Mouse (Mus musculus): ENCODE data around the gene Spred1. TPM values are rescaled to one million over a fixed set of nuclear protein-coding genes. Genes with fewer than 3 reads are reported as not detected.
"Not testable (repeated sequence)": the region's sequence is repeated elsewhere in the genome, so short reads cannot be mapped to it uniquely, and the experiment has no call there.

The Spred1 gene
- total and polyA plus RNA-seq, 3 experiments, result 11.3 to 113 (median 58.3) TPM

DNA sequence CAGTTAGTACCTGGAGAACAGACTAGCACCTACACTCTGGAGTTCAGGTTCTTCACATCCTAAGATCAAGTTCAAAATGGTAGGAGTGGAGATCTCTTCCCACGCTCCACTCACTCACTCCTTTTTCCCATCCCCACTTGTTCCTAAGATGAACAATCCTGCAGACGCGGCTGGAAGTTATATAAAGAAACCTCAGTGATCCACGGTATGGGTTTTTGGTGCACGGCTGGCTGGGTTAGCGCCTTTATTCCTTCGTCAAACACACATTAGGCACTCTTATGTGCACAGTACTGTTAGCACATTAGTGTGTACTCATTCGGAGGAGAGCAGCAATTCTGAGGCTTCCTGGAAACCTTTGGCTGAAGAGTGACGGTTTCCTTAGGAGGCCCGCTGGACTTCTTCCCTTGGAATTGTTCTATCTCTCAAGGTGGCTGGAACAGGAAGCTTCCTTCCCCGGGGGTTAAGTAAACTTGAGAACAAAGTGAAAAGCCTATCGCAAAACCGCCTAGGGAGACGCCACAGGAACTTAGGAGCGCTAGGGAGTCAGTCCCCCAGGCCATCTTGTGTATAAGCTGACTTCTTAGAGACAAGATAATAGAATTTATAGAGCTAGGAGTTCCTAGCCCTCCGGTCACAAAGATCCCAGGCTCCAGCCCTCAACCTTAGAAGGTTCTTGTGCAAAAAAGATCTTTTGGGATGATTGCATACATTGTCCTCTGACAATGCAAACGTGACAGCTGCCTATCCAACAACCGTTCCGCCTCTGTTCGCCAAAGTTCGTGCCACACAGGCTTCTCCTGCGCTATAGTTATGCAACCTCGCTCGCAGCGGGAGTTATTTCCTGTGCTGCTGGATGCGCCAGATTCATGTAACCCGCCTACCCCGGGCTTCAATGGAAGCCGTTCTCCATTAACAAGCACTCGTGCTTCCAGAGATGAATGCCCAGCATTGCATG lies 1.6 kb upstream of the Spred1 start:
- peak; percentile 87 for DNase-seq

DNA sequence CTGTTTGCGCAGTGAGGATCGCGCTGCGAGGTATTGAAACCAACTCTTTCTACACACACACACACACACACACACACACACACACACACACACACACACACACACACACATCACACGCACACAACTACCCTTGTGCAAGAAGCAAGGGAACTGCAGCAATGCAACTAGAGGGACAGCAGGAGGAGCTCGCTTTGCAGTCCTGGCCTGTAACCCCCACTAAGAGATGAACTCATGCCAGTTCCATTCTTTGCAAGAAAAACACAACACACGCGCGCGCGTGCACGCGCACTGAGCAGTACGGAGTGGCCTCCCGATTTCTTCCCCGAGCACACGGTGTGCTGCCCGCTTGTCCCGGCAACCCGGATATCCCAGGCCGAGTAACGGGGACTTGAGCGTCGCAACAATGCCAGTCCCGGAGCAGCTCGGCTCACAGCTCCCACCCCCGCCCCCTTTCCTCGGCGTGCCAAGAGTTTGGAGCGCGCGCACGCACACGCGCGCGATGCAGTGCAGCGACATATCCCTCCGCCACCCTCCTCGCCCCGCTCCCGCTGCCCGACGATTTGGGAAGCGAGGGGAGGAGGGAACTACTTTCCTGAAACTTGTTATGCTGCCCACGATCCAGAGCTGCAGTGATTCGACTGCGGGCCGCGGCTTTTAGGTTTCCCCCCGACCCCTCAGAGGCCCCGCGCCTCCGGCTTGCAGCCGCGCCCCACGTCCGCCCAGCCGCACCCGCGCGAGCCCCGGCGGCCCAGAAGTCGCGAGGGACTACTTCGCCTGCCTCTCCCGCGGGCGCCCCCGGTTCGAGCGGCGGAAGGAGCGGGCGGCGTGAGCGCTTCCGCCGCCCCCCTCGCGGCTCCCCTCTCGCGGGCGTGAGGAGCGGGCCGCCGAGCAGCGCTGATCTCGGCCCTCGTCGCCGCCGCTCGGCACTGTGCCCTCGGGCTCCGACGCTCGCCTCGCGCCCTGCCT lies 645 bp upstream of the Spred1 start:
- peak; percentile 94 for DNase-seq

GRCm38 (mm10) chr2:117121984-117122605 lies 921 bp downstream of the Spred1 start:
- DNase-seq, result no peak

- DNase-seq, result peak; percentile 82
These were observed 1.6 kb downstream of the Spred1 start for GRCm38 (mm10) chr2:117122701-117123337.

DNA sequence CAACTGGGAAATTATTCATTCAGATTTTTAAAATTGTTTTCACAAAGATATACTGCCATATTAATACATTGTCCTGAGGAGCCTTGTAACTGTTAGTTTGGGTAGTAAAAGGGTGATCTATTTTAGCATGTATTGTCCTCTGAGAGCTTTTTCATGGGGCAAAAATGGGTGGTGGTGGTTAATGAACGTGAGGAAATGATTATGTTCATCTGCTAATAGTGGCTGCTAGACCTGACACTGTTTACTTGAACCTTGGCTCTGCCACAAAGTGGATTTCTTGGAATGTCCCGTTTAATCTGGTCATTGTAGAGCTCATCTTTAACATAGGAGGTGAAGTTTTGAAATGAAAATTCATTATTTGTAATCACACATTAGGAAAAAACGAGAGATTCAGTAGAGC lies 2.5 kb downstream of the Spred1 start:
- DNase-seq, result no peak

- no peak for DNase-seq
These were observed 3.7 kb downstream of the Spred1 start for GRCm38 (mm10) chr2:117124839-117125238.

DNA sequence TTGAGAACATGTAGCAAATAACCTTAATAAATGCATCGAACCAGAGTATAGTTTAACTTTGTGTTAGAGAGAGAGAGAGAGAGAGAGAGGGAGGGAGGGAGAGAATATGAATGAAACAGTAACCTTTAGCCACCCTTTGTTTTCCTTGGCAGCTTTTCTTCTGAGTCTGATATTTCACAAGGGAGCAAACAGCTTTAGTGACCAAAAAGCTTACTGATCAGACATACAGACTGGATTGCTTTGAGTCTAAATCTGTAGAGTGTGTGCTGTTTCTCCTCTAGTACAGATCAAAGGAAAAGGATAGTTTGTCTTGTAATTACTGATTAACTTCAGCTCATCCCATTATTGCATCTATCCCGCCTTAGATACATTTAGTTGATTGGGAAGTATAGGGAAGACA lies 8.0 kb downstream of the Spred1 start:
- DNase-seq, result no peak

DNA sequence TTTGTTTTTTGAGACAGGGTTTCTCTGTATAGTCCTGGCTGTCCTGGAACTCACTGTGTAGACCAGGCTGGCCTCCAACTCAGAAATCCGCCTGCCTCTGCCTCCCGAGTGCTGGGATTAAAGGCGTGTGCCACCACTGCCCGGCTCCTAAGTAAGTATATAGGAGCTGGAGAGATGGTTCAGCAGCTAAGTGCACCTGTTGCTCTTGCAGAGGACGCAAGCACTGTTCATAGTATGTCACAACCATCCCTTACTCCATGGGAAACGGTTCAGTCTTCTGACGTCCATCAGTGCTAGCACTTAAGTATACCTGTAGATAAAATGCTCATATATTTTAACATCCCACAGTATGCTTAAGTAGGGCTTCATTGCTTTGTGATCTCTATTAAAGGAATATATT lies 9.9 kb downstream of the Spred1 start:
- not testable (repeated sequence) for DNase-seq

DNA sequence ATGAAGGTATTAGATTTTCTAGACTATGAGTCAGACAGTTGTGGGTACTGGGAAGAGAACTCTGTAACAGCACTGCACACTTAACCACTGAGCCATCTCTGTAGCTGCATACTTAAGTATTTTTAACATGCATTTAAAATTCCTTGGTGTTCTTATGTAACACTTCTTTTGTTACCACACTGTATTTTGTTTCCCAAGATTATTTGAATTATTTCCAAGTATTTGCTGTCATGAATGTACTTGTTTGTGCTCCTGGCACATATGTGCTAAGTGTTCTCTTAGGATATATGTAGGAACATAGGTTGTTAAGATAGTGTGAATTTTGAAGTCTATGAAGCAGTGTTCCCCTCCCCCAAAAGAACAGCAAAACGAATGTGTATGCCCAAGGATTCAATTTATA lies 10.7 kb downstream of the Spred1 start:
- DNase-seq, result no peak

DNA sequence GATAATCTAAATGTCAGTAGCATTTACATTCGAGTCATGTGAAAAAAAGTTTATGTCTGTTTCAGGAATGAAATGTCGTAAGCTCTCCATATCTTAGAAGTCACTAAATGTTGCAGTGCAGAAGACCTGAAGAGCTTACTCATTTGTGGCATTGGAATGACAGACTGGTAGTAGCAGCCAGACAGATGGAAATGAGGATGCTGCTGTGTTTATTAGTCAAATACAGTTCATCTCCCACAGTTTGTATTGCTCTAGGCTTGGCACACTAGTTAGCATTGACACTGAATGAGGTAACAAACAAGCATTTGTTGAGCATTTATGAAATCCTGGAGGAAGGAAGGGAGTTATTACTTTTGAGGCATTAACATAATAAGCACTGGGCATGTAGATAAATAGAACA lies 12.4 kb downstream of the Spred1 start:
- DNase-seq, result no peak

GRCm38 (mm10) chr2:117137751-117138150 lies 16.6 kb downstream of the Spred1 start:
- peak; percentile 43 for DNase-seq

DNA sequence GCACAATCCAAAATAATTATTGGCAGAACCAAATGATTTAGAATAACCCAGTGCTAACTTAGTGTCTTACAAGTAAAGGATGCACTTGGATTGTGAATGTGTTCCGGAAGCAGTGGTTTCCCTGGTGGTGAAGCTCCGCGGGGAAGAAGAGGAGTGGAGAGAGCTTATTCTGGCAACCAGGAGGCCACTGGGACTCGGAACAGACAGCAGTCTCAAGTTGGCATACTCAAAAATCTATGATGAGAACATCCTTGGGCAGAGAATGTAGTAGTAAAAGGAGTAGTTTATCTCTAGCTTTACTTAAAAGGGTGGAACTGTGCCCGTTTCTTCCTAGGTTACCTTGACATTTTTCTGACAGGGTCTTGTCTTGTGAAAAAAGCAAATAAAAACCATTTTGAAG lies 17.8 kb downstream of the Spred1 start:
- peak; percentile 55 for DNase-seq

- DNase-seq, result no peak
These were observed 18.8 kb downstream of the Spred1 start for GRCm38 (mm10) chr2:117139977-117140376.

DNA sequence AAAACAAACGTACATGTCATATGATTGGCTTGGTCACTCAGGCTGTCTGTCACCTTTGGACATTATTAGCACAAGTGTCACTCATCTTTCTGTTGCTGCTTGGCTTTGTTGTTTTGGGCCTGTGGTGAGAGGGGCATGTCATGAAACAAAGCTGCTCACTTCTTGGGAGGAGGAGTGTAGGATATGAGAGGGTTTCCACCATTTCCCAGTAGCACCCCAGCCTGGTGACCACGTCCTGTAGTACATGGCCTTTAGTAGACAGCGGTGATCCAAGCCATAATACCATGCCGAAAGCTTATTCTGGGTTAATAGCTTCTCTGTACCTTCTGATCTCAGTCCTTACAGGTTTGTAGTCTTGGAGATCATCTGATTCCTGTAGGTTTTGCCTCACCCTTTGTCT lies 21.9 kb downstream of the Spred1 start:
- DNase-seq, result no peak

DNA sequence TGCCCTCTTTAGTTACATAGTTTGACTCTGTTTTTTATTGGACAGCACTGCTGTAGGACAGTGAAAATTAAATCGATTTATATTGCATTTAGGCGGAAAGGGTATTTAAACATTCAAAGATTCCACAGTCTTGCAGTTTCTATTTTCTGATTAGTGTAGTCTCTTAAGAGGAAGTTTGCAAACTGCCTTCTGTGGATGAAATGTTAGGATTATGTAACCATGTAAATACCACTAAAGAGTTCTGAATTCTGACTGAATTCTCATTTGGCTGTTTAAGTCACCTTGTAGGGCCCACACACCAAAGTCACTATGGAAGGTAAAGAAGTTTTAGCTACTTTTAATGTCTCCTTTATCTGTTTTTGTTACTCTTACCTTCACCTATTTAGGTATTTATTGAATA lies 24.9 kb downstream of the Spred1 start:
- DNase-seq, result no peak

- DNase-seq, result no peak
These were observed 25.4 kb downstream of the Spred1 start for GRCm38 (mm10) chr2:117146617-117147016.

DNA sequence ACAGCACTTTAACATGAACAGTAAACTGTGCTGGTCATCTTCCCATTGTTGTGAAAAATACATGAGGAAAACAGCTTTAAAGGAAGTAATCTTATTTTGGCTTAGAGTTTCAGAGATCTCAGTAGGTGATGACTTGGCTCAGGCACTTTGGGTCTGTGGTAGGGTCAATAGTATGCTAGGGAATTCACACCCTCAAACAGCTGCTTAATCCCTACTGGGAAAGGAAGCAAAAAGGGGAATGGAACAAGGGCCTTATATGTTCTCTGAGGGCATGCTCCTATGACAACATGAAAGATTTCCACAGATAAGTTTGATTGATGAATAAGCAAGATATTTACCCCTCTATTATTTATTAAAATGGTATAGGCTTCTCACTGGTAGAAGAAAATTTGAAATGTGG lies 31.0 kb downstream of the Spred1 start:
- no peak for DNase-seq

GRCm38 (mm10) chr2:117168379-117168778 lies 47.2 kb downstream of the Spred1 start:
- DNase-seq, result no peak

- no peak for DNase-seq
These were observed 47.9 kb downstream of the Spred1 start for GRCm38 (mm10) chr2:117169037-117169436.

DNA sequence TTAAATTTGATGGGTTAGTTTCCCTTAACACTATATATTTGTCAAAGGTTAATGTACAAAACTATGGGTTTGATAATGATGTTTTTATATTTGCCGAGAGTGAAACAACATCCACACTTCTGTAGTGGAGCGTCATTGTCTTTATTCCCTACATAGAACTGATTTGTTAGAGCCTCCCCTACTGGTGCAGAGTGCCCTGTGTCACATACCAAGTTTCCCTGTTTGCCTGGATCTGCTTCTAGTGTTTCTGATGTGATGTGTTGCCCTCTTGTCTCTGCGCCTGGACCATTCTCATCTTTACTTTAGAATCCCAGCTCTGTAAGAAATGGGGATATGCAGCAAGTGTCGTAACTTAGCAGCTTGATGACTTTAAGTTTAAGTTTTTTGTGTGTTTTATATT lies 51.8 kb downstream of the Spred1 start:
- peak; percentile 41 for DNase-seq

- DNase-seq, result peak; percentile 38
These were observed 54.9 kb downstream of the Spred1 start for GRCm38 (mm10) chr2:117176066-117176465.

DNA sequence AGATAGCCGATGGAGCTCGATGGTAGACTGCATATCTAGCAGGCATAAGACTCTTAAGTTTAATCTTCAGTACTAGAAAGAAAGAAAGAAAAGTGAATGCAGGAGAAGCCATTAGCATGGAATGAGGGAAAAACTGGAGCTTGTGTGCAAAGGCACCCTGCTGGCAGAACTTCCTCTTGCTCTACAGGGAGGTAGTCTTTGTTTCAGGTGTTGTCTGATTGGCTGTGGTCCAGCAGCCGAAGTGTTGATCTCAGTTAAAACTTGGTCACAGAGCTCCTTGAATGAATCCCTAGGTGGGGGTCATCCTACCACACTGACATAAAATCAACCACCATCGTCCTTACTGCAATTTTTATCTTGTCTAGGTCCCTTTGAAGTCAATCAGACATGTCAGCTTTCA lies 55.8 kb downstream of the Spred1 start:
- no peak for DNase-seq
